Comparison of ENCODE assay signal across 22 mouse cellular contexts in the genomic region with DNA sequence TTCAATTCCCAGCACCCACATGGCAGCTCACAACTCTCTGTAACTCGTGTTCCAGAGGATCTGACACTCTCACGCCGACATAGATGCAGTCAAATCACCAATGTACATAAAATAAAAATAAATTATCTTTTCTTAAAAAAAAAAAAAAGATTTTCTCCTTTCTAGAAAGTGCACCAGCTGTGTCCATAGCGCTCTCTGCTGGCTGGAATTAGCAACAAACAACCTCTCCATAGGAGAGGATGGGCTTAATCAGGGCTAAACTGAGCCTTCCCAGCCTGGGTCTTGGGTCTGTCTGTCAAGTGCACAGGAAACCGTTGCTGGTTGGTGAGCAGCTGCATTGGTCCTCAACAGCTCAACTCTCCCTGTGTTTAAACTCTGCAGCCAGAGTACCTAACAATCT.
A peak's percentile ranks its signal among the peaks of the same experiment; 100 is the strongest.
DNase-seq lines count a peak whose midpoint lies in the region; ATAC-seq and TF ChIP-seq lines count a peak whose summit lies in the region.
"Had no signal": no experiment of that assay in that cellular context is flagged by ENCODE, and none has a peak within 500 bp of the region (broad histone marks: within the 10 kb centered on the region; RNA-seq: fewer than 3 reads in every experiment).

No protein-coding gene starts in this region.

- H3K4me3 ChIP-seq in layer of hippocampus, adult 2 months: no peak overlapping the region
- H3K4me3 ChIP-seq: embryonic facial prominence, embryonic 12.5 days; forebrain, embryonic 15.5 days; hindbrain, embryonic 12.5 days; intestine, embryonic 15.5 days; liver, embryonic 12.5 days; lung, embryonic 15.5 days; myocyte; stomach, embryonic 15.5 days had no signal

- TF ChIP-seq CTCF in layer of hippocampus, adult 2 months (conservative IDR thresholded peaks at IDR 0.05): peak; percentile 72

- no peak overlapping the region for H3K27ac ChIP-seq in layer of hippocampus, adult 2 months
- H3K27ac ChIP-seq: embryonic facial prominence, embryonic 12.5 days; forebrain, embryonic 15.5 days; hindbrain, embryonic 12.5 days; intestine, embryonic 15.5 days; liver, embryonic 12.5 days; lung, embryonic 15.5 days; macrophage; stomach, embryonic 15.5 days had no signal

- no peak for ATAC-seq in frontal cortex, adult (ENCODE audit: low TSS enrichment)
- ATAC-seq: forebrain, embryonic 15.5 days; intestine, embryonic 15.5 days; liver, embryonic 12.5 days; Patski had no signal

- DNase-seq in adrenal gland, postnatal 14 days: peak; percentile 11
- no peak for DNase-seq in adrenal gland, adult 18-20 months (ENCODE audit: low spot score in 2 of 2)
- DNase-seq in layer of hippocampus, adult 2 months (ENCODE audit: low spot score in 2 of 2): no peak
- no peak for DNase-seq in layer of hippocampus, adult 9-11 months
- peak; percentile 12 for DNase-seq in testis, postnatal 14 days (ENCODE audit: low spot score)
- DNase-seq in testis, postnatal 10 days (ENCODE audit: low spot score): no peak
- no peak for DNase-seq in neural tube, embryonic 10.5 days (ENCODE audit: extremely low spot score, low spot score)
- DNase-seq: cerebellum, adult 2 months; gastrocnemius, postnatal 25 days; spleen, adult 18-20 months; thymus, postnatal 25 days had no signal

Comparison
In these comparisons a context has a peak if more than half of its experiments do, and no peak if none do; other contexts are left out.
1. DNase-seq: peak in adrenal gland, postnatal 14 days (single experiment) and testis, postnatal 14 days (single experiment); none in adrenal gland, adult 18-20 months (0 of 2), layer of hippocampus, adult 2 months (0 of 2), layer of hippocampus, adult 9-11 months (single experiment), testis, postnatal 10 days (single experiment) and neural tube, embryonic 10.5 days (single experiment).